Mouse (Mus musculus) layer of hippocampus, adult 8-10 months (tissue): ENCODE measurements at regions not wholly inside any gene's neighbourhood (a gene's known extent, or its start where the extent isn't known, plus 50 kb on each side); places are given as distances from the start of the nearest gene placed in this dataset.

Source experiments
- DNase-seq, 2 experiments: peaks; one replicate each; pipeline ENCODE4 v3.0.0; 2022; ENCODE audit warnings: low spot score in 2 of 2

DNA sequence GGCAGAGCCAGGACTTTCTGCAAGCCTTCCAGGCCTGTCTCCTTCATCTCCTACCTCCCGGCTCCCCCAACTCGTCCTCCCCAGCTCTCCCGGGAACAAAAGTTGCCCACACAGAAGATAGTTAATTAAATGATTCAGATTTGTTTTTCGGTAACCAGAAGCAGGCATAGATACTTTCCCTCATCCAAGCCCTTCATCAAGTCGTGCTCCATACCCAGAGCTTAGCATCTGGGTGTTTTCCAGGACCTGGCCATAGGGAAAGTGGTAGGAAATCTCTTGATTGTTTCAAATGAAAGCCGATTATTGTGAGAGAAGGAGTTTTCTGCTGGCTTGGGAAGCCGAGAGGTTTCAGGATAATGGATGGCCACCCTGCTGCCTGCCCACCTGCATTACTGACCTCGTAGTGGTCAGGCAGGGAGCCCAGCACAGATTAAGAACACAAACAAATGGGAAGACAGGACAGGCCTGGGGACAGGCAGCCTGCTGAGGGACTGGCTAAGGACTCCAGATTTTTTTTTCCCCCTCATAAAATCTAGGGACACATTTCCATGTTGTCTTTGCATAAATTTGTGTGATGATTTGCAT, 142.2 kb upstream of the Cadm1 start:
- no peak for DNase-seq

DNA sequence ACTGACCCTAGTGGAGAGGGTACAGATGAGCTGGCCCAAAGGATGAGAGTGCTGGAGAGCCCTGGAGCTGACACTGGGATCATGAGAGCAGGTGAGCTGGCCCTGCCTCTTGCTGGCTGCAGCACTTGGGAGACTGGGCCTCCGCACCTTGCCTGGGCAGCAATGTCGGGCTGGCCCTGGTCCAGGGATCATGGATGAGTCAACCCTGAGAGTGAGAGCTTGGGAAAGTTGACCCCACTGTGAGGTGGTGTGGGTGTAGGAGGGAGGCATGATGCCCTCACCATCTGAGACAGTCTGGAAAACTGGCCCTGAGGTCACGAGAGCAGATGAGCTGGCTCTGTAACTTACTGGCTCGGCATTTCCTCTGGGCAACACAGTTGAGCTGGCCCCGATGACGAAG, 140.1 kb upstream of the Cadm1 start:
- no peak for DNase-seq

DNA sequence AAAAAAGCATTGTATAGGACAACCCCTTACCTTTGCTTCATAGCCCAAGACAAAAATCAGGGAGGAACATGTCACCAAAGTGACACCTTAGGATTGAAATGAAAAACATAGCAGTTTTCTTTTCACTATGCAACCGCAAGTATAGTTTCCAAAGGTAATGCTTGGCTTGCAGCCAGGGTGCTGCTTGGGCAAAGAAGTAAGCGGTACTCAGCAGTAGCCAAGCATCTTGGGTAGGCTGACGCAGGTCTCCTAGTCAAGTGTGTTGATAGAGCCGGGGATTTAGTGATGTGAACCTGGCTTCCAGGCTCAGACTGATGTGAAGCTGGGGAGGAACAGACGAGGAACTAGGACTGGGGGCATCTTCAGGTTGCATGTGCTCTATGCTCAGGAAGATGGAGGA, 138.3 kb upstream of the Cadm1 start:
- DNase-seq = no peak

DNA sequence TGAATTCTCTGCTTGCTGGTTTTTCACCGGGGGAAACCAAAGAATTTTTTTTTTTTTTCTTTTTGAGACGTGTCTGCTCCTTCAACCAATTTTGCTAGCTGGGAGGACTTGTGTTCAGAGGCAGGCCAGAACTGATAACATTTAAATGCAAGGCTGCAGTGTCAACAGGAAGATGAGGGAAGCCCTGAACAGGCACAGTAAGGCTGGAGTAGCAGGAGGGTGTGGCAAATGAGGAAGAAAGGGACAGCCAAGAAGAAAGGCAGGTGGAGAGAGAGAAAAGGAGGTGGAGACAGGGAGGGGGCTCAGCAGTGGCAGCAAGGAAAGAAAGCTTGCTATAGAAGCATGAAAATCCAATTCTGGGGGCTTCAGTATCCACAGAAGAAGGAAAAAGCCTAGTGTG, 130.4 kb upstream of the Cadm1 start:
- DNase-seq = no peak

DNA sequence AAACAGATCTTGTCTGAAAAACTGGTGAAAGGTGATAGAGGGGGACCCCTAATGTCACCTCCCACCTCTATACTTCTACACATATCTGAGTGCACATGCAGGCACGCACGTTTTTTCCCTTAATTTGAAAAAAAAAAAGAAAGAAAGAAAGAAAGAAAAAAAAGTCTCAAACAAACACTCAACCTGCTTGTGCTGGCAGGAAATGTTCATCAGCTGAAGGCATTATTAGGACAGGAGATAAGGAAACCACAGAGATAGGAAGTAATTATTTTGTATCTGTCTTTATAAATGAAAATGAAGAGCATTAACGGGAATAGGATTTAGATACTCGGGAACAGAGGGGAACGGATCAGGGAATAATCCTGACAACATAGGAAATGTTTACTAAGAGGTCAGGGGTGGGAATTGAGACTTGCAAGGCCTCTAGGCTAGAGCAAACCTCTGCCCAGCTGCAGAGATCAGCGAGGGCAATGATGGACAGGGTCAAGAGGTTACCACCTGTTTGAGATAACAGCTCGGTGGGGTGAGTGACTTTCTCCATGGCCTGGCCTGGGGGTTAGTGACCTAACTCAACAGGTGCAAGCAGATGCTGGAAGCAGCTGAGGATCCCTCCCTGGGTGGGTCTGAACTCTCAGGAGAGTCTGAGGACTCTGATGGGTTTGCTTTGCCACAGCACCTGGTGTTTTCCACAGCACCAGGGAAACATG, 129.7 kb upstream of the Cadm1 start:
- no peak for DNase-seq

DNA sequence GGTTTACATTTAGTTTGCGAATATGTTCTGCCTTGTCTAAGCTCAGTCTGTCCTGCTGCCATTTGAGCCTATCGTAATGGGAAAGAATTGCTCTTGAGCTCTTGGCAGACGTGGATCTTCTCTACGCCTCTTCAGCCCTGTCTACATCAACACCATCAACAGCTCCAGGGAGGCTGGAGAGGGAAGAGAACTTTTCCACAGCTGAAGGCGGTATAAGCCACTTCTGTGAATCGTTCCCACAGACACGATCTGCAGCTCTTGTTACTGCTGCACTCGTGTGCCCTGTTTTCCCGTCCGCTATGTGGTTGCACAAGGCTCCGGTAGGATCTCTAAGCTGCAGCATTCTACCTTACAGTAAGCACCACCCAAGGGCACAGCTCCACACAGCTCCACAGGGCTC, 128.5 kb upstream of the Cadm1 start:
- DNase-seq = no peak

DNA sequence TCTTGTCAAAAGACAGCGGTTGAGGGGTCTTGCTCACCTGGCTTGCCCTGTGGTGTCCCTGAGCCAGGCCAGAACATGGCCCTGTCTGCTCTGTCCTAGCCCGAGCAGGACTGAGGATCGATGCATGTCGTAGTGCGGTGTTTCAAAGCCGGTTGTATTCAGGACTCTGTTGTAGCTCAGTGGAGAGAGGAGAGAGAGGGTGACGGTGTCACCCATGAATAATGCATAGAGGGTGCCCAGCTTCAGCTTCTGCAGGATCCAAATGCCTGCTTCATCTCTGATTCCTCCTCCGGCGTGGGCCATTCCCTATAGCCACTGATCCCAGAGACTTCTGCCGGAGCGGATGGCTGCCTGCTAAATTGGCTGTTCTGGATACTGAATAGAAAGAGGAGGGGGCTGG, 126.7 kb upstream of the Cadm1 start:
- DNase-seq = no peak

DNA sequence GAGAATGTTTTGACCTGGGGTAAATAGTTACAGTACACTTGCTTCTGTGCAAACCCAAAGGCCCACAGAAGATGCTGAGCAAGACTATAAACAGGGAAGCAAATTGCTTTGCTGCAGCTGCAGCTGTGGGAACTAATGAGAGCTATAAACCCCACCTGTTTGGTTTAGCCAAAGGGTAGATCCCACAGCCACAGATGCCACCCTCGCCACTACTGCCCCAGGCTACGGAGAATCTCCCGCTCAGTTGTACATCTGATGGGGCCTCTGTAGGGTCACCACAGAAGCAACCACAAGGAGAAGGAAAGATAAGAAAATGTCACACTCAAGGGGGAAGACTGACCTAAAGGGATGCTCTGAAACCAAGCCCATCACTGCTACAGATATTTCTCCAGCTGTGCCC, 125.2 kb upstream of the Cadm1 start:
- DNase-seq = no peak

DNA sequence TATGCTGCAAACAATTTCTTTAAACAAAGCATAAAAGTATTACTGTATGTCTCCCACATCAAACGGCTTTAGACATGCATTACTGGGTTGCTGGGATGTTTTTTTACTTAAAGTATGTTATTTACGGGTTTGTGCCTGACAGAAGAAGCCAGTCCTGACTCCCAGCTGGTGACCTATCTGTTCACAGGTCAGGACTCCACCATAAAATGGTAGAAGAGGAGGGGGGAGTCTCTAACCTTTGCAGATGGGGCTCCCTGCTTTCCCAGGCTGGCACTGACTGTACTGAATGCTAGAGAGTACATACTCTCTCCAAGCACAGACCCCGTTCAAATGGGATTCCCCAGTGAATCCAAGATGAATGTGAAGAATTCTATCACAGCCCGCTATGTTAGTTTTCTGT, 124.4 kb upstream of the Cadm1 start:
- no peak for DNase-seq

DNA sequence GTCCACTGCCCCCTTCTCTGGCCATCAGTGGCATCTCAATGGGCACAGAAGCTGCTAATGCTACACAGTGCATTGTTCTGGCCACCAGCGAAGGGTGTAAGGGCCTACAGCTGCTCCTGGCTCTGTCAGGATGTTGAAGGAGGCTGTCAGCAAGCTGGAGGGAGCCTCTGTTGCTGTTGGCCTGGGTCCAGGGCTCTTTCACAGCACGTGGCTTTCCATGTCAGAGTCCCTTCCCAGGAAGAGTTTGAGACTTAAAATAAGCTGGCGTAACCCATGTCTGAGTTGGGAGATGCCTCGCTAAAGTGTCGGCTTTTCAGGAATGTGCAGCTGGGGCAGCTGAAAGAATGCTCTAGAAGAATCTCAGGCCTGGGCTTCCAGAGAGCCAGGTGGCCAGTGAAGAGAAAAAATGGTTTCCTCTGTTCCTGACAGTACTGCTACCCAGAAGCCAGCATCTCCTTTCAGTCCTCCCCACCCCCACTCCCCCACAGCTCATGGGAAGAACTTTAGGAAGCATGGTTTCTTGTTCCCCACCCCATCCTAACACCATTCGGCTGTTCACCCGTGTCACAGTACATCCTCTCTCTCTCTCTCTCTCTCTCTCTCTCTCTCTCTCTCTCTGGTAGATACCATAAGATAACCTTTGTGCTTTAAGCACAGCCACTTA, 122.8 kb upstream of the Cadm1 start:
- peak in 1 of 2 experiments; percentile 28 for DNase-seq

DNA sequence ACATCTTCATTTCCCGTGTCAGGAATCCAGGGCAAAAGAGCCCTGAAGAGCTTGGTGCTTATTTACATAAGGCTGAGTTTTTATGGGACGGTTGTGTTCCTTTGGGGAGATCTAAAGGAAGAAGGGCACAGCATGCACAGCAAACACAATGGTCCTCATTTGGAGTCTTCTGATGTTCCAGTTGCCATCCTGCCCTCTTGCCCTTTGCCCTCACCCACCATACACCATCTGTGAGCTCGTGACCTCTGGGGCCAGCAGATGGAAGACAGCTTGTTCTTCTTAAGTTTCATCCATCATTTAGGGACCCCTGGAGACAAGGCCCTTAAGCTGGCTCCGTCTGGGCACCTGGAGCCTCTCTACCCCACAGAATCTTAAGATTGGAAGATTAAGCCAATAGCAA, 121.9 kb upstream of the Cadm1 start:
- no peak for DNase-seq

DNA sequence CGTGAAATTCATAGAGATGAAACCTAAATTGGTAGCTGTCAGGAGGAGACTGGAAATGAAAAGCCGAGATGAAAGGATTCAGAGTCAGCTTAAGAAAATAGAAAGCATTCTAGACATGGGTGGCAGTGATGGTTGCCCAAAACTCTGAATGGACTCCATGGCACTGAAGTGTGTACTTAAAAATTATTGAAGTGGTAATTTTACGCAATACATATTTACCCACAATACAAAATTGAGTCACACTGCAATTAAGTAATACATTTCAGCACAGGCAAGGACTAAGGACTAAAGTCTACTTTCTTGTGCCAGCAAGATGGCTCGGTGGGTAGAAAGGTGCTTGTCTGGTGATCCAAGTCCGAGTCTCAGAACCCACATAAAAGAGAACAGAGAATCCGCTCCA, 120.4 kb upstream of the Cadm1 start:
- no peak for DNase-seq

DNA sequence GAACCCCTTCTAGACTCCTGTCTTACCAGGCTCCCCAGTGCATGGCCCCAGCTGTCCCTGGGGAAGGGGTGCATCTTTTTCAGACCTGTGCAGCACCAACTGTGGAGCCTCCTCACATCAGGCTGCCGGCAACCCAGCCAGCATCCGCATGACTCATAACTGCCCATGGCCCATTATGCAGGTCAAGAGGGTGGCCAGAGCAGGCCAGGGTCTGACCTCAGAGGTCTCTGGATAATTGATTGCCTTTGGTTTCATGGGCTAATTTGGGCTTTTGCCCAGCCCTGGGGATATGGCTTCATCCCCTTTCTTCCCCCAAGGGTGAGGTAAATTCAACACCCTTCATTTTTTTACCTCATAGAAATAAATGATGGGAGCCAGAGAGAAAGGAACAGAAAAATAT, 117.2 kb upstream of the Cadm1 start:
- no peak for DNase-seq

DNA sequence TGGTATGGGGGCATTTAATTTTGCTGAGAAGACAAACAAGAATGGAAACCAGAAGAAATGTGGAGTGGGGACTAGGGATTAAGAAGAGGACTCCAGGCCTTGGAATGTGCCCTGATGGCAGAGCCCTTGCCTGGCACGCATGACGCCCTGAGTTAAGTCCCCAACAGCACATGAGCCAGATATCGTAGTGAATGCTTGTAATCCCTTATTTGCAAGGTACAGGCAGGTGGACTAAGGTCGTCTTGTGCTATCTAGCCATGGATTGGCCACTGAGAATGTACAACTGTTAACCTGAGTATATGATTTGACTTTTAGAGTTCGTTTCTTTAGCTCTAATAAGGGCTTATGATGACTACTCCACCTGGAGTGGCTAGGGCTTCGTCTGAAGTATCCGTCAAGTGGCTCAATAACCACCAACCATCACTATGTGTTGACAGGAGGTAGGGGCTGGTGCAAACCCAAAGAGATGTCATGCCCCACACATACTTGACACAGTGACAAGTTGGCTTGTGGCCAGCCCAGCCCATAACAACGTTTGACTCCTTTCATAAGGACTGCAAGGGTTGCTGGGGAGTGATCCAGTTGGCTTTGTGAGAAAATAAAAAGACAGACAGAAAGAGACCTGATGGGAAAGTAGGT, 115.5 kb upstream of the Cadm1 start:
- DNase-seq = no peak

DNA sequence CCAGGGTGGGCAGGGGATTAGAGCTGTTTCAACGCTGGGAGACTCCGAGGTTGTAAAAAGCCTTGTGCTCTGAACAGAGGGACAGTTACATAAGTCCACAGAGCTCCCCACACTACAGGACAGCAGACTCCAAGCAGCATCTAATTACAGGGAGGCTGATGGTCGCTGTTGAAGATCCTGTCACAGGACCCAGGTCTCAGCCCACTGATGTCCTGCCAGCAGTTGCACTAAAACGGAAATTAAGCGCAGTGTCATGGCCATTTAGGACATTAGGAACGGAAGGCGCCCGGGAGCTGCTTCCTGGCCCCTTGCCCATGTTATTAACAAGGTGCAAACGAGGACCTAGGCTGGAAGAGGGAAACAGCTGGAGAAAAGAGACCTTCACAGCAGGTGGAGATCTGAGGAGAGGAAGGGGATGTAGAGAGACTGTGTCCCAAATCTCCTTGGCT, 107.8 kb upstream of the Cadm1 start:
- DNase-seq = peak; percentile 25 to 34

DNA sequence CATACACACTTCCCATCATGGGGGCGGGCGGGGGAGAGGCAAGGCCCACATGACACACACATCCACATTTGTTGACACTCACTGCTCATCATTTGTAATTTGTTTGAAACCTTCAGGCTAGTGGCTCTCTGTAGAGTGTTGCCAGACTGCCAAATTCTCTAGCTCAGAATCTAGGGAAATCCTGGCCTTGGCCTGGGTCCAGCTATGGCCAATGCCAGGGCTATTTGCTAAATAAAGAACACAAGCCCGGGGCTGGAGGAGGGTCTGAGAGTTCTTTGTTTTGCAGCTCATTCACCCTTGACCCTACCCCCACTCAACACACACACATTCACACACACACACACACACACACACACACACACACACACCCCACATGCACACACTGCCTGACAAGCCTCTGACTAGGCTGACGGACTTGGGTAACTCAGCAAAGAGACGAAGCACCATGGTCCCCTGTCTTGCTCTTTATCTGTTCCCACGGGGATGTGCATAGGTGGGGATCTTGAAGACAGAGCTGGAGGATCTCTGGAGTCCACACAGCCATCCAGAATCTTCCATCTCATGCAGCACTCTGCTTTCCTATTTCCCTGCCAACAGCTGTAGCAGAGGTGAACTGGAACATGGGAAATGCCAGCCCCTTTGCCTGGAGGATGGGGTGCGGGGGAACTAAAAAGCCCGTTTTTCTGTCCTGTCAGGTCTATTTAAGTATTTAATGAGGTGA, 107.1 kb upstream of the Cadm1 start:
- DNase-seq = peak; percentile 74 to 77

DNA sequence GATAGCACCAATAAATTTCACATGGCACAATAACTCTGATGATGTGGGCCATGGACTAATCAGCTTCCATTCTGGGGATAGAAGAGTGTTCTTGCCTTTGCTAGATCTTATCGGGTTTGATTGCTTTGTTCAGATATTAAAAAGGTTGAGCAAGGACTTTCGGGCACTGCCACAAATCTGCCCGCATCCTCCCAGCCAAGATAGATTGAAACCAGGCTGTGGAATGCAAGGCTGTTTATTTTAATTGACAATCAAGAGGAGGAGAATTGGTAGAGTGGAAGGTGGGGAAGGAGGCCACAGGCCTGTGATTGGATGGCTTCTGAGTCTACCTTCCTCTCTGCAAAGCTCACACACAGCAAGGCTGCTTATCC, 106.5 kb upstream of the Cadm1 start:
- DNase-seq = no peak

DNA sequence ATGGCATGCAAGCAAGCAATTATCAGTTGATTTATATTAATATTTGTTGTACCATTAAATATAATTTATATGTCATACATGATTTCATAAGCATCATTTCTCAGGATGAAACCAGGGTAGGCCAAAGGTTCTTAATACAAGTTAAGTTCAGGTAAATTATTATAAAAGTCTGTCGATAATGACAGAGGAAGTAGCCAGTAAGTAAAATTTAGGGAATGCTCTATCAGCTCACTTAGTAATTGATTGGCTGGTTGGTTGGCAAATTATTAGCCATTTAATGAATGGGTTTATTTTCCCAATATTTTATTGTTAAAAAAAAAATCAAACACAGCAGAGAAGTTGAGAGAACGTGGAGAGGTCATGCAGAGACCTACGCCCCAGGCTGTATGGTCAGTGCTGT, 105.8 kb upstream of the Cadm1 start:
- no peak for DNase-seq

DNA sequence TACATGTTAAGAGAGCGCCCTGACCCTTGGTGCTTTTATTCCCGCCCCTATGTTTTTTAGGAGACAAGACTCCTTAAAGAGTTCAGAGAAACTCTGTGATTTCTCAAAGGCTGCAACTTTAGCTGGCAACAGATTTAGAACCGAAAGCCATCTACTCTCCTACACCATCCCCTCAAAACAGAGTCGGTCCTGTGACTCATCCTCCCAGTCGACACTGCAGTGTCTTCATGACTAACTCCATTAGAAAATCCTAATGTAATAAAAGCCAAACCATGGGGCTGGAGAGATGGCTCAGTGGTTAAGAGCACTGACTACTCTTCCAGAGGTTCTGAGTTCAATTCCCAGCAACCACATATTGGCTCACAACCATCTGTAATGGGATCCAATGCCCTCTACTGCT, 103.3 kb upstream of the Cadm1 start:
- no peak for DNase-seq

DNA sequence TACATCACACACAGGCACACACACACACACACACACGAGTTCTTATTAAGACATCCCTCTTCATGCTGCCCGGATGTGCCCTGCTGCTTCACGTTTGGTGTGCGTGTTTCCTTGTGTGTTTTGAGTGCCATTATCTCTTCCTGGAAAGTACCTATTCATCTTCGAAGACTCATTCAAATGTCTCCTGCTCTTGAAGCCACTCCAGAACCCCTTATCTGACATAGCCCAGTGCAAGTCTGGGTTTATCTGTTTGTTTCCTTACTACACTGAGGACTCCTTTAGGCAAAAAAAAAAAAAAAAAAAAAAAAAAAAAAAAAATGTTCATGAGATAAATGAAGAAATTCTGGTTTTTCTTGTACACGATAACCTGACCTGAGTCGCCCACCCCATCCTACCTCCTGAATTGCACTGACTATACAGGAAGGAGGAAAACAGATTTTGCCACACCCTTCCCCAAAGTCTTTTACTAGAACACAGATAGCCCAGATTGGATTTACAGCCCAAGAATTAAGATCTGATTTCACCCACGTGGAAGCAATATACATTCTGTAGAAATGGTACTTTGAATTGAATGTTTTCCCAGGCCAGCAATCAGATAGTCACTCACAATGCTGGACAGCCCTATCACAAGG, 101.1 kb upstream of the Cadm1 start:
- DNase-seq = no peak

DNA sequence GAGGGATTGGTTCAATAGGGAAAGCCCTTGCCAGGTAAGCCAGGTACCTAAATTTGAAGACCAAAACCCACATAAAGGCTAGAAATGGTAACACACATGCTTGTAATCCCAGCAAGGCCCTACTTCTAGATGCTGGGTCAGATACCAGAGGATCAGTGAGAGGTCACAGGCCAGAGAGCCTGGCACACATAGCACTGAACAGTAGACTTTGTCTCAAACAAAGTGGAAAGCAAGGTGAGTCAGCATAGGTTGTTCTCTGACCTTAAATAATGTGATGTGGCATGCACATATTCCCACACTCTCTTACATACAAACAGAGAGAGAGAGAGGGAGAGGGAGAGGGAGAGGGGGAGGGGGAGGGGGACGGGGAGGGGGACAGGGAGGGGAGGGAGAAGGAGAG, 100.3 kb upstream of the Cadm1 start:
- no peak for DNase-seq

DNA sequence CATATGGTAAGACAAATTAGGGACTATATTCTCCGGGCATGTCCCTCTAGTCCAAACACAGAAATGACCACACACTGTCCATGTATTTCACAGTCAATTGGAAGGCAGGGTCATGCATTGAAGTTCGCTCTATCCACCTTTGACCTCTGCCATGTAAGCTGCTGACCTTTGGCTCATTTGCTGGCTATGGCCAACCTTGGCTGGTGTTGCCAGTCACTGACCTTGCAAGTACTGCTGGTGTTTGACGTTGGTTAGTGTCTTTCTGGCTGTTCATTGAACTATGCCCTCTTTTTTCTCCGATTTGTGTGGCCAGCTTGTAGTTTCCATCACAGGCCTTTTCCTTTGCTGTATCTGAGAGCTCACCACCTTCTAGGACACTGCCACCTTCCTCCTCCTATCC, 97.3 kb upstream of the Cadm1 start:
- no peak for DNase-seq
